Mouse (Mus musculus): ENCODE results near the gene Mbnl1. TPM values are rescaled to one million over a fixed set of nuclear protein-coding genes. Genes with fewer than 3 reads are reported as not detected.
"Not testable (repeated sequence)": the region's sequence is repeated elsewhere in the genome, so short reads cannot be mapped to it uniquely, and the experiment has no call there.

Mbnl1 gene
- polyA plus RNA-seq (2016; fragmentation: Nextera tagmentation; extraction: Ambion mirVana): 63.7 and 74.3 TPM in 2 replicates

GRCm38 (mm10) chr3:60472681-60473177, at the start of gene Mbnl1:
Gene Mbnl1 (plus strand): TSS chr3:60472830.
- WGBS: 72% methylated on average over 5 of the region's 5 CpGs
- Histone ChIP-seq H3K9ac (no peak within 1 kb of the TSS), H3K9me3 (no peaks in the 10 kb centered on the region), H3K4me1 (no peaks in the 10 kb centered on the region), H3K4me2 (replicated peaks) (no peak within 1 kb of the TSS), H3K27me3 (no peaks in the 10 kb centered on the region), H3K4me3 (no peak within 1 kb of the TSS), H3K36me3 (no peaks in the 10 kb centered on the region), H3K27ac (no peak within 1 kb of the TSS)
- ATAC-seq (ENCODE audit: insufficient number of reproducible peaks, insufficient read depth, low FRiP score, low TSS enrichment): no peak

- H3K4me3 ChIP-seq: no peak overlapping the region
- no peak overlapping the region for H3K27ac ChIP-seq
- no peak for ATAC-seq (ENCODE audit: insufficient number of reproducible peaks, insufficient read depth, low FRiP score, low TSS enrichment)
- H3K36me3 ChIP-seq: no peaks in the 10 kb centered on the region
- no peaks in the 10 kb centered on the region for H3K4me1 ChIP-seq
- H3K9ac ChIP-seq: no peak overlapping the region
- no peak overlapping the region for H3K4me2 ChIP-seq (replicated peaks)
- WGBS: 84% methylated on average over 1 of the region's 1 CpGs
- H3K9me3 ChIP-seq: no peaks in the 10 kb centered on the region
- H3K27me3 ChIP-seq: no peaks in the 10 kb centered on the region
These were observed 48.5 kb upstream of the Mbnl1 start for GRCm38 (mm10) chr3:60424148-60424547.

GRCm38 (mm10) chr3:60429049-60429448, 43.6 kb upstream of the Mbnl1 start:
- H3K4me1 ChIP-seq: no peaks in the 10 kb centered on the region
- H3K9ac ChIP-seq: no peak overlapping the region
- no peaks in the 10 kb centered on the region for H3K36me3 ChIP-seq
- WGBS: 96% methylated on average over 5 of the region's 5 CpGs
- no peaks in the 10 kb centered on the region for H3K9me3 ChIP-seq
- ATAC-seq (ENCODE audit: insufficient number of reproducible peaks, insufficient read depth, low FRiP score, low TSS enrichment): no peak
- H3K4me3 ChIP-seq: no peak overlapping the region
- no peak overlapping the region for H3K27ac ChIP-seq
- H3K27me3 ChIP-seq: no peaks in the 10 kb centered on the region
- H3K4me2 ChIP-seq (replicated peaks): no peak overlapping the region

DNA sequence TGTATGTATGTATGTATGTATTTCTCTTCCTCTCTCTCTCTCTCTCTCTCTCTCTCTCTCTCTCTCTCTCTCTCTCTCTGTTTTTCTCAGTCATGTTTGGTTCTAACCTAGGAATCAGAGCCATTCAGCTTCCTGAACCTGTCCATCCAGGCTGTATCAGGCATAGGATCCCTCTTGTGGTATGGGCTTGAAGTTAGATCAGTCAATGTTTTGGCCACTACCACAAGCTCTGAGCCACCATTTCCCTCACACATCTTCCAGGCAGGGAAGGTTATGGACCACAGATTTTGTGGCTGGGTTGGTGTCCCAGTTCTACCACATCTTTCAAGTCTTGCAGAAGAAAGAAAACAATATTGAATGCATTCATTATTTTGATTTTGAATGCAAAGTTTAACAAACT, 35.4 kb upstream of the Mbnl1 start:
- no peaks in the 10 kb centered on the region for H3K9me3 ChIP-seq
- no peak for ATAC-seq (ENCODE audit: insufficient number of reproducible peaks, insufficient read depth, low FRiP score, low TSS enrichment)
- no peak overlapping the region for H3K4me3 ChIP-seq
- H3K4me1 ChIP-seq: no peaks in the 10 kb centered on the region
- no peaks in the 10 kb centered on the region for H3K27me3 ChIP-seq
- H3K9ac ChIP-seq: no peak overlapping the region
- no peak overlapping the region for H3K27ac ChIP-seq
- no peaks in the 10 kb centered on the region for H3K36me3 ChIP-seq
- no peak overlapping the region for H3K4me2 ChIP-seq (replicated peaks)

DNA sequence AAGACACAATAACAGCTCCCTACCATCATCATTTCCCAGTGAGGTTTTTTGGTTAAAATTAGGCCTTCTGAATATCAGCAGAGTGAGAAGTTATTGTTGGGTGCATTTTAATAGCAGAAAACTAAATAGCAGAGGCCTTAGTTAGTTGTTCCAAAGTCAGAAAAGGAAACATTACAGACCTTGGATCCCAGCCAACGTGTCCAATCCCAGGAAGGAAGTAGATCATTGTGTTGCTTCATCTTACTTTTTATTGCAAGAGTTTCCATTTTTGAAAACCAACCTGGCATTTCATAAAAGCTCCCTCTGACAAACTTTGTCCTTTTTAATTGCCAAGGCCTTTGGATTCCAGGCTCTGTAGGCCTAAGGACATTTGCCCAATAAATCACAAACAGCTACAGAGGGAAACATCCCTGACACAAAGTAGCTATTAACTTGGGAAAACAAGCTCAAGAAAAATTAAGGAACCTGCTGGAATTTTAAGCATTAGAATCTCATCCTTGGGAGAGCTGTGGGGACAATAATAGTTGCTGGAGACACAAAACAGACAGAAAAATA, 34.9 kb upstream of the Mbnl1 start:
- Histone ChIP-seq H3K4me2 (replicated peaks) (no peak overlapping the region), H3K9me3 (no peaks in the 10 kb centered on the region), H3K27me3 (no peaks in the 10 kb centered on the region), H3K9ac (no peak overlapping the region), H3K36me3 (no peaks in the 10 kb centered on the region), H3K27ac (no peak overlapping the region), H3K4me1 (no peaks in the 10 kb centered on the region), H3K4me3 (no peak overlapping the region)
- no peak for ATAC-seq (ENCODE audit: insufficient number of reproducible peaks, insufficient read depth, low FRiP score, low TSS enrichment)
- 71% methylated on average over 1 of the region's 1 CpGs for WGBS

GRCm38 (mm10) chr3:60438715-60439114, 33.9 kb upstream of the Mbnl1 start:
- no peaks in the 10 kb centered on the region for H3K4me1 ChIP-seq
- 90% methylated on average over 1 of the region's 1 CpGs for WGBS
- ATAC-seq (ENCODE audit: insufficient number of reproducible peaks, insufficient read depth, low FRiP score, low TSS enrichment): no peak

DNA sequence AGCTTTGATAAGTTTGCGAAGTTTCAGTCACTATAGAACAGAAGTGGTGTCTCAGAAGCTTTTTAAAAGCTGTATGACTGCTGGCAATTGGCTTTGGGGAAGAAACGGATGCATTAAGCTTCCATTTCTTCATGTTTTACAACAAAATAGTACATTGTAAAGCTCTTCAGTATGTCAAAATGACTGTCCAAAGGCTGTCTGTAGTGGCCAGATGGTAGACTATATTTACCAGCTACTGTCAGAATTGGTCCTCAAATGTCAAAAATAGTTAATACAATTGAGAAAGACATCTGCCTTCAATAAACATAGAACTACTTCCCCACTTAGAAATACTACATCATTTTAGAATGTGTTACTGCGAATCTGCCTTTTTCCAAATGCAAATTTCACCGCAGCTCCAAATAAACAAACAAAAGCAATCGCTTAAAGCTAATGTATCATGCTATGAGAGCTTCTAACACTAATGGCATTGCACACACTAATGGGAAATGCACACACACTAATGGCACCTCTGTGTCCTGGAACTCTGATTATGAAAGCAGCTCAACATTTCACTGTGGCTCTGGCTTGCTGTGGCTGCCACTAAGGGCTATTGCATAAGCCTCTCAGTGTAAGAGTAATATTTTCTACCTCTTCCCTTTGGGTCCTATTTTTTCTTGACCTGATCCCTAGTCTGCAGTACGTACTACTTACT, 10.7 kb upstream of the Mbnl1 start:
- no peak overlapping the region for H3K4me3 ChIP-seq
- no peaks in the 10 kb centered on the region for H3K27me3 ChIP-seq
- WGBS: 81% methylated on average over 6 of the region's 6 CpGs
- ATAC-seq (ENCODE audit: insufficient number of reproducible peaks, insufficient read depth, low FRiP score, low TSS enrichment): no peak
- no peaks in the 10 kb centered on the region for H3K4me1 ChIP-seq
- no peak overlapping the region for H3K4me2 ChIP-seq (replicated peaks)
- H3K27ac ChIP-seq: no peak overlapping the region
- no peak overlapping the region for H3K9ac ChIP-seq
- no peaks in the 10 kb centered on the region for H3K9me3 ChIP-seq
- no peaks in the 10 kb centered on the region for H3K36me3 ChIP-seq

More at GRCm38 (mm10) chr3:60438715-60439114, 33.9 kb upstream of the Mbnl1 start:
- H3K27ac ChIP-seq: no peak overlapping the region
- H3K36me3 ChIP-seq: no peaks in the 10 kb centered on the region
- H3K9ac ChIP-seq: no peak overlapping the region
- no peak overlapping the region for H3K4me2 ChIP-seq (replicated peaks)
- H3K27me3 ChIP-seq: no peaks in the 10 kb centered on the region
- no peaks in the 10 kb centered on the region for H3K9me3 ChIP-seq
- no peak overlapping the region for H3K4me3 ChIP-seq

DNA sequence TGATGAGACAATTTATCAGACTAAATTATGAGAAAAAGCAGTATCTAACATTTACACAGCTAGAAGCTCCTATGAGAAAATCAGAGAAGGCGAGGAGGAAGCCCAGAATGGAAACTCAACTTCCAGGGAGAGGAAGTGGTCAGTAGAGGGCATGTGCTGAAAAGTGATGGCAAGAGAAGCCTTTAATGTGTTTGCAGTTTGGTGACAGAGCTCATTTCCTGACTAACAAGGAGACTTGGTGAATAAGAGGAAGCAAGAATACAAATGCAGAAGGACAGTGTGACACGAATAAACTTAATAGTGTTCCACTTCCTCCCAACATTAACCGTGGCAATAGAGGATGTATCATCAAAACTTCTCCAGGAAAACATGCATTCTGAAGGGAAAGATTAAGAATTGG, 4.0 kb upstream of the Mbnl1 start:
- H3K27me3 ChIP-seq; H3K9ac ChIP-seq; H3K4me2 ChIP-seq (replicated peaks); H3K36me3 ChIP-seq; ATAC-seq (ENCODE audit: insufficient number of reproducible peaks, insufficient read depth, low FRiP score, low TSS enrichment); H3K9me3 ChIP-seq; H3K4me1 ChIP-seq; H3K27ac ChIP-seq; H3K4me3 ChIP-seq: not testable (repeated sequence)
- 74% methylated on average over 2 of the region's 3 CpGs for WGBS

- not testable (repeated sequence) for H3K4me3 ChIP-seq; ATAC-seq (ENCODE audit: insufficient number of reproducible peaks, insufficient read depth, low FRiP score, low TSS enrichment); H3K27me3 ChIP-seq; H3K4me1 ChIP-seq; H3K4me2 ChIP-seq (replicated peaks); H3K27ac ChIP-seq; H3K36me3 ChIP-seq; H3K9ac ChIP-seq; H3K9me3 ChIP-seq
- 74% methylated on average over 2 of the region's 3 CpGs for WGBS
These were observed 3.3 kb upstream of the Mbnl1 start for GRCm38 (mm10) chr3:60469170-60469805.

DNA sequence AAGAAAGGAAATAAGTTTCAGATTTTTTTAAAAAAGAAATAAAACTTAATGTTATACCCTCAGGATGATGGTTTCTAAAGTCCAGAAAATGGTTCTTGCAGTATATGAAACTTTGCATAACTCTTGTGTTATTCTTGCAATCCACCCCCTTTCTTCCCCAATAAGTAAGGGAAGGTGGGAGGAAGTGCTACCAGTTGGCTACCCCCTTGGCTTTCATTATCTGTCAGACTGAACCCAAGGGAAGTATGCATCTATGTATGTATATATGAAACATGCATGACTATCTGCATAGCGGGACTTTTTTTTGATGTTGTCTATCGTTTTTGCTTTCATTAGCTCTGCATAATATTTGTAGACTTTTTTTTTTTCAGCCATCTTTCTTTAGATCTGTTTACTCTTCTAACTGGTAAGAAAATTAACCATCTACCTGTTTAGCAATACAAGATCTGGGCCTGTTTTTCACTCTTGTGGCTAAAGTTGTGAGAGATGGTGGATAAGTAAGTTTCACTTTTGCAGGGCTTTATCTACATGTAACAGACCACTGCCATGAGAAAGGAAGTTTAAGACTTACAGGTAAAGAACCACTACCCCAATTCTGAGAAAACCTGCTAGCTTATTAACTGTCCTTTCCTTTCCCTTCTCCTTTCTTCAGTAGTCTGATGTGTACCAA, 484 bp upstream of the Mbnl1 start:
- WGBS: 91% methylated on average over 2 of the region's 2 CpGs
- Histone ChIP-seq H3K4me2 (replicated peaks) (no peak overlapping the region), H3K9ac (no peak overlapping the region), H3K9me3 (no peaks in the 10 kb centered on the region), H3K4me1 (no peaks in the 10 kb centered on the region), H3K27ac (no peak overlapping the region), H3K4me3 (no peak overlapping the region), H3K36me3 (no peaks in the 10 kb centered on the region), H3K27me3 (no peaks in the 10 kb centered on the region)
- no peak for ATAC-seq (ENCODE audit: insufficient number of reproducible peaks, insufficient read depth, low FRiP score, low TSS enrichment)

- Histone ChIP-seq H3K27me3 (no peaks in the 10 kb centered on the region), H3K36me3 (no peaks in the 10 kb centered on the region), H3K27ac (no peak overlapping the region), H3K9ac (no peak overlapping the region), H3K4me1 (no peaks in the 10 kb centered on the region), H3K9me3 (no peaks in the 10 kb centered on the region), H3K4me2 (replicated peaks) (no peak overlapping the region), H3K4me3 (no peak overlapping the region)
- 91% methylated on average over 11 of the region's 11 CpGs for WGBS
- ATAC-seq (ENCODE audit: insufficient number of reproducible peaks, insufficient read depth, low FRiP score, low TSS enrichment): no peak
These were observed 1.4 kb downstream of the Mbnl1 start for GRCm38 (mm10) chr3:60473861-60474653.

Data from embryonic facial prominence, embryonic 12.5 days (tissue).